Mouse (Mus musculus) midbrain, postnatal 0 days (tissue): Measurements from ENCODE around the gene Mmp19. TPM values are rescaled to one million over a fixed set of nuclear protein-coding genes. Genes with fewer than 3 reads are reported as not detected.

Source experiments
- ATAC-seq: fragments of 200-750 bp; cut with Nextera tagmentation; 2 replicates; pipeline ENCODE4 v1.8.0; 2017; ENCODE audit warnings: moderate number of reproducible peaks, mild to moderate bottlenecking, moderate TSS enrichment, moderate library complexity; ENCODE audit not compliant: low FRiP score
- DNase-seq: peaks from one replicate; pipeline ENCODE4 v3.0.0-alpha.2; 2015; ENCODE audit warnings: low spot score
- H3K27ac ChIP-seq: fragments of 300-500 bp; sonication (generic); 2 replicates; pipeline ENCODE4 v1.5.1; 2014; ENCODE audit warnings: low read depth, mild to moderate bottlenecking, low read length, mixed read lengths
- H3K27me3 ChIP-seq: fragments of 300-500 bp; sonication (generic); 2 replicates; pipeline ENCODE4 v1.6.1; 2014; ENCODE audit warnings: low read length, control low read depth, mixed read lengths; ENCODE audit not compliant: insufficient read depth
- H3K36me3 ChIP-seq: fragments of 300-500 bp; sonication (generic); 2 replicates; pipeline ENCODE4 v1.6.1; 2014; ENCODE audit warnings: low read length, control low read depth, mixed read lengths; ENCODE audit not compliant: insufficient read depth
- H3K4me1 ChIP-seq: fragments of 300-500 bp; sonication (generic); 2 replicates; pipeline ENCODE4 v1.6.1; 2014; ENCODE audit warnings: mild to moderate bottlenecking, control low read depth, antibody characterized with exemption, low read length, mixed read lengths; ENCODE audit not compliant: insufficient read depth
- H3K4me2 ChIP-seq: fragments of 300-500 bp; sonication (generic); 2 replicates; pipeline ENCODE4 v1.6.1; 2014; ENCODE audit warnings: low read depth, mild to moderate bottlenecking, low read length, mixed read lengths; ENCODE audit not compliant: poor library complexity, severe bottlenecking
- H3K4me3 ChIP-seq: fragments of 300-500 bp; sonication (generic); 2 replicates; pipeline ENCODE4 v1.5.1; 2014; ENCODE audit warnings: low read depth, mild to moderate bottlenecking, low read length, moderate library complexity
- H3K9ac ChIP-seq: fragments of 300-500 bp; sonication (generic); replicated peaks from 2 replicates; pipeline ENCODE4 v1.6.1; 2014; ENCODE audit warnings: mild to moderate bottlenecking, low read length, moderate library complexity, mixed read lengths; ENCODE audit not compliant: poor library complexity, severe bottlenecking
- H3K9me3 ChIP-seq: fragments of 300-500 bp; sonication (generic); 2 replicates; pipeline ENCODE4 v1.6.1; 2016; ENCODE audit warnings: low read length, control low read depth
- CTCF ChIP-seq: IDR thresholded peaks from 2 replicates; pipeline ENCODE4 v1.5.1; 2016; ENCODE audit warnings: antibody characterized with exemption, mild to moderate bottlenecking
- WGBS: fragments of 180-500 bp; shearing (Covaris S2); extraction: QIAGEN DNeasy Blood & Tissue Kit; methylation state at CpG from one replicate; pipeline ENCODE4 v1.1.7; 2014; 5-methylcytosine and 5-hydroxymethylcytosine counted together
- polyA plus RNA-seq: library from polyadenylated mRNA; unstranded; fragments of >200 nt; fragmentation: Nextera tagmentation; extraction: Ambion mirVana; gene quantifications from 2 replicates; pipeline ENCODE4 v1.2.1, GENCODE M21; 2015
- total RNA-seq: library from RNA; depleted of rRNA; stranded (reverse); fragments of >200 nt; gene quantifications from 2 replicates; pipeline ENCODE4 v1.2.3, GENCODE M21; 2014

Gene Mmp19
- total and polyA plus RNA-seq, 2 experiments from 2014 or later: 0.54 to 1.3 TPM

GRCm38 (mm10) chr10:128772895-128773294 is 17.8 kb upstream of the Mmp19 start:
- H3K9ac ChIP-seq: no peak overlapping the region
- H3K27ac ChIP-seq: no peak overlapping the region
- H3K4me2 ChIP-seq: no peak overlapping the region
- H3K4me1 ChIP-seq: no peaks in the 10 kb centered on the region
- peak; percentile 47 for TF ChIP-seq CTCF
- no peak overlapping the region for H3K4me3 ChIP-seq
- WGBS: 82% methylated on average over 2 of the region's 2 CpGs
- H3K36me3 ChIP-seq: no peaks in the 10 kb centered on the region
- no peaks in the 10 kb centered on the region for H3K27me3 ChIP-seq
- H3K9me3 ChIP-seq: no peaks in the 10 kb centered on the region
- ATAC-seq (no peak), DNase-seq (no peak)

DNA sequence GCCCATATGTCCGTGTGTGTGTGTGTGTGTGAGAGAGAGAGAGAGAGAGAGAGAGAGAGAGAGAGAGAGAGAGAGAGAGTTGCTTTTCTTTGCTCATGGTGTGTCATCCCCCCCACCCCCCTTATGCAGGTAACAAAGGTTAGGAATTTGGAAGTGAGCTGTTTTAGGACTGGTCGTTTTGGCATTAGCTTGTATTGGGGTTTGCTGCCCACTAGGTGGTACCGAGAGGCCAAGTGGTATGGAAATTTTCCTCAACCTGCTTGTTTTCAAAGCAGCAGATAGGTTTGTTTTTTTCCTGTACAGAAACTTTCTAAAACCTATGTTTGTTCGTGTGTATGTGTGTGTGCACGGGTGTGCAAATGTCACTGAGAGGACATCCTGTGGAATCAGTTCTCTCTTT is 17.0 kb upstream of the Mmp19 start:
- no peaks in the 10 kb centered on the region for H3K9me3 ChIP-seq
- no peak overlapping the region for H3K9ac ChIP-seq
- H3K27me3 ChIP-seq: no peaks in the 10 kb centered on the region
- H3K4me2 ChIP-seq: no peak overlapping the region
- 27% methylated on average over 5 of the region's 5 CpGs for WGBS
- ATAC-seq (no peak), DNase-seq (no peak)
- H3K36me3 ChIP-seq: no peaks in the 10 kb centered on the region
- peak; percentile 65 for TF ChIP-seq CTCF
- H3K4me3 ChIP-seq: no peak overlapping the region
- no peaks in the 10 kb centered on the region for H3K4me1 ChIP-seq
- no peak overlapping the region for H3K27ac ChIP-seq

- H3K27ac ChIP-seq: peak overlapping the region; percentile 57; the same call in 1 of the 2 replicates
- no peaks in the 10 kb centered on the region for H3K27me3 ChIP-seq
- ATAC-seq: no peak
Observed at GRCm38 (mm10) chr10:128778441-128778840, 12.3 kb upstream of the Mmp19 start.

DNA sequence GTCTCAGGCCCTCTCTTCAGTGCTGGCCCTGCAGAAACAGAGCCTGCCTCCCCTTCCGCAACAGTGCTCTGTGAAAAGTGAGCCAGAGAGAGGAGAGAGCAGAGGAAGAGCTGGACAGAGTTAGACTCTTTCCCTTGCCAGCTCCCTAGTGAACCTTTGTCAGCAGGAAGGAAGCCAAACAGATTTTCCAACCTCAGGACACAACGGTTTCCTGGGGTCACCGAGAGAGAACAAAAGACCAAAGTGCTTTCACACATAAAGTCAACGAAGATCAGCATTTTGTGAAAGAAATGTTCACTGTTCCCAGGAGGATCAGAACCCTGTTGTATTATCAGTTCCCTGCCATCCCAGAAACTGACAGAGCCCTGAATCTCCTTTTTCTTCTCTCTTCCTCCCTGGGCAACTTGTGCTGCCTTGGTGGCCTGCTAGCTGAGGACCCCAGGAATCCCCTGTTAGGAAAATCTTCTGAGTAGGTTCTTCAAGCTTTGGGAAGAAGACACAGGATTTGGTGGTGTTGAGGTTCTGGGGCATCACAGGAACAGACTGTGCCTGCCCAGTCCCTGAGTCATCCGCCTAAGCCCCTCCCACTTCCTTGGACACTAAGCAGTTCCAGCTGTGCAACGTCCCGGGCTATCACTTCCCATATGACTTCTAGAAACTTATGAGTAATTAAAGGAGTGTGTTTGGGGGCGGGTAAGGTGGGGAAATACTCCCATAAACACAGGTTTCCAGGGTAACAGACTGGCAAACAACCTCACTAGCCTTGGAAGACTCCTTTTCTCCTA is 11.5 kb upstream of the Mmp19 start:
- TF ChIP-seq CTCF: no peak
- ATAC-seq: no peak
- H3K9me3 ChIP-seq: peaks cover 6% of the 10 kb centered on the region; the same call in 1 of the 2 replicates
- H3K27ac ChIP-seq: peak overlapping the region; percentile 57
- no peak overlapping the region for H3K4me2 ChIP-seq
- no peaks in the 10 kb centered on the region for H3K36me3 ChIP-seq
- peak; percentile 3 for DNase-seq
- H3K9ac ChIP-seq: no peak overlapping the region
- no peaks in the 10 kb centered on the region for H3K27me3 ChIP-seq
- H3K4me1 ChIP-seq: no peaks in the 10 kb centered on the region
- 24% methylated on average over 8 of the region's 8 CpGs for WGBS
- no peak overlapping the region for H3K4me3 ChIP-seq

More at GRCm38 (mm10) chr10:128778441-128778840, 12.3 kb upstream of the Mmp19 start:
- Histone ChIP-seq H3K36me3 (no peaks in the 10 kb centered on the region), H3K4me2 (no peak overlapping the region), H3K4me3 (no peak overlapping the region), H3K4me1 (no peaks in the 10 kb centered on the region), H3K9ac (no peak overlapping the region), H3K9me3 (0 out of 2 replicates have a peak, but pooled peaks cover 3% of the 10 kb centered on the region)
- TF ChIP-seq CTCF: no peak
- DNase-seq: no peak
- 91% methylated on average over 2 of the region's 2 CpGs for WGBS

- H3K4me1 ChIP-seq: no peaks in the 10 kb centered on the region
- 92% methylated on average over 1 of the region's 1 CpGs for WGBS
- no peak overlapping the region for H3K27ac ChIP-seq
- H3K9me3 ChIP-seq: peaks cover 7% of the 10 kb centered on the region; the same call in 1 of the 2 replicates
- no peak for ATAC-seq
- no peak overlapping the region for H3K4me3 ChIP-seq
- no peak overlapping the region for H3K9ac ChIP-seq
- no peak for DNase-seq
- TF ChIP-seq CTCF: no peak
- H3K36me3 ChIP-seq: no peaks in the 10 kb centered on the region
- no peak overlapping the region for H3K4me2 ChIP-seq
- no peaks in the 10 kb centered on the region for H3K27me3 ChIP-seq
Observed at GRCm38 (mm10) chr10:128780200-128780599, 10.5 kb upstream of the Mmp19 start.

- H3K27ac ChIP-seq: no peak overlapping the region
- no peak overlapping the region for H3K9ac ChIP-seq
- no peak overlapping the region for H3K4me2 ChIP-seq
- H3K36me3 ChIP-seq: no peaks in the 10 kb centered on the region
- no peaks in the 10 kb centered on the region for H3K9me3 ChIP-seq
- no peak for DNase-seq
- no peak for TF ChIP-seq CTCF
- no peak for ATAC-seq
- H3K27me3 ChIP-seq: no peaks in the 10 kb centered on the region
- no peak overlapping the region for H3K4me3 ChIP-seq
- no peaks in the 10 kb centered on the region for H3K4me1 ChIP-seq
Observed at GRCm38 (mm10) chr10:128792041-128792440, 1.3 kb downstream of the Mmp19 start.
